Comparison of ENCODE assay signal across 8 mouse cellular contexts in genomic region chr15:80024331-80025313, GRCm38 (mm10). TPM values are rescaled to one million over a fixed set of nuclear protein-coding genes. Genes with fewer than 3 reads are reported as not detected.
DNase-seq lines count a peak whose midpoint lies in the region; ATAC-seq and TF ChIP-seq lines count a peak whose summit lies in the region.

No protein-coding gene starts in this region.

- no peak overlapping the region for H3K4me2 ChIP-seq in forebrain, postnatal 0 days (ENCODE audit: low read depth)
- H3K4me2 ChIP-seq in forebrain, embryonic 14.5 days (ENCODE audit: low read length) = no peak overlapping the region
- no peak overlapping the region for H3K4me2 ChIP-seq in neural tube, embryonic 12.5 days (replicated peaks)

- no peaks in the 10 kb centered on the region for H3K27me3 ChIP-seq in forebrain, postnatal 0 days (ENCODE audit: insufficient read depth, low read length)
- H3K27me3 ChIP-seq in forebrain, embryonic 14.5 days (replicated peaks; ENCODE audit: control insufficient read depth, insufficient read depth, low read length) = no peaks in the 10 kb centered on the region
- no peaks in the 10 kb centered on the region for H3K27me3 ChIP-seq in neural tube, embryonic 12.5 days (replicated peaks)

- no peaks in the 10 kb centered on the region for H3K36me3 ChIP-seq in forebrain, postnatal 0 days (ENCODE audit: insufficient read depth)
- H3K36me3 ChIP-seq in forebrain, embryonic 14.5 days (ENCODE audit: control insufficient read depth, insufficient read depth, low read length) = no peaks in the 10 kb centered on the region
- H3K36me3 ChIP-seq in neural tube, embryonic 12.5 days = no peaks in the 10 kb centered on the region

- H3K4me1 ChIP-seq in forebrain, postnatal 0 days (ENCODE audit: insufficient read depth) = peaks cover 3% of the 10 kb centered on the region; the same call in 1 of the 2 replicates
- H3K4me1 ChIP-seq in forebrain, embryonic 14.5 days (ENCODE audit: control insufficient read depth, insufficient read depth, low read length) = no peaks in the 10 kb centered on the region
- peaks cover 6% of the 10 kb centered on the region for H3K4me1 ChIP-seq in neural tube, embryonic 12.5 days

- no peak for TF ChIP-seq CTCF in forebrain, postnatal 0 days (IDR thresholded peaks at IDR 0.05; ENCODE audit: low read depth)

- H3K9me3 ChIP-seq in forebrain, postnatal 0 days (ENCODE audit: low read length) = no peaks in the 10 kb centered on the region
- H3K9me3 ChIP-seq in forebrain, embryonic 14.5 days (replicated peaks; ENCODE audit: control insufficient read depth, low read length) = no peaks in the 10 kb centered on the region
- H3K9me3 ChIP-seq in neural tube, embryonic 12.5 days = no peaks in the 10 kb centered on the region

- no peak overlapping the region for H3K9ac ChIP-seq in forebrain, postnatal 0 days
- H3K9ac ChIP-seq in forebrain, embryonic 14.5 days (ENCODE audit: low read length) = no peak overlapping the region
- H3K9ac ChIP-seq in neural tube, embryonic 12.5 days = 0 out of 2 replicates have a peak overlapping the region, but pooled peaks have one; percentile 5

- peak; percentile 27 for DNase-seq in forebrain, postnatal 0 days
- DNase-seq in forebrain, embryonic 14.5 days (ENCODE audit: low spot score) = no peak
- no peak for DNase-seq in neural tube, embryonic 10.5 days (ENCODE audit: extremely low spot score, low spot score)
- peak; percentile 62 for DNase-seq in heart, postnatal 4 days
- peak; percentile 65 for DNase-seq in right cerebral cortex, postnatal 25 days
- no peak for DNase-seq in layer of hippocampus, adult 18-20 months (ENCODE audit: low spot score in 2 of 2)

- 46% methylated on average over 11 of the region's 11 CpGs for WGBS in forebrain, postnatal 0 days
- WGBS in forebrain, embryonic 14.5 days = 41% methylated on average over 11 of the region's 11 CpGs
- 52% methylated on average over 11 of the region's 11 CpGs for WGBS in neural tube, embryonic 12.5 days

- peak; percentile 64 for ATAC-seq in forebrain, postnatal 0 days
- no peak for ATAC-seq in forebrain, embryonic 14.5 days
- no peak for ATAC-seq in neural tube, embryonic 12.5 days (ENCODE audit: low FRiP score, low read depth)
- no peak for ATAC-seq in monocyte, adult 5-6 weeks (replicated peaks; ENCODE audit: insufficient number of reproducible peaks, low FRiP score, low TSS enrichment, poor library complexity, severe bottlenecking)

- H3K4me3 ChIP-seq in forebrain, postnatal 0 days (ENCODE audit: low read depth, low read length) = no peak overlapping the region
- H3K4me3 ChIP-seq in forebrain, embryonic 14.5 days (ENCODE audit: low read depth, low read length) = no peak overlapping the region
- no peak overlapping the region for H3K4me3 ChIP-seq in neural tube, embryonic 12.5 days

- no peak overlapping the region for H3K27ac ChIP-seq in forebrain, postnatal 0 days (ENCODE audit: low read depth, low read length)
- H3K27ac ChIP-seq in forebrain, embryonic 14.5 days (ENCODE audit: low read depth, low read length) = no peak overlapping the region
- no peak overlapping the region for H3K27ac ChIP-seq in neural tube, embryonic 12.5 days

RNA-seq across cellular contexts. Expression of gene Pdgfb, which starts 9.8 kb away (rescaled TPM):
- 13.2 and 17.8 TPM in 2 replicates for total RNA-seq in forebrain, postnatal 0 days (2014; rRNA removed)
- 4.6 and 7.6 TPM in 2 replicates for polyA plus RNA-seq in forebrain, postnatal 0 days (2015; fragmentation: Nextera tagmentation; extraction: Ambion mirVana)
- polyA plus RNA-seq in forebrain, embryonic 14.5 days (2014; fragmentation: Nextera tagmentation; extraction: Ambion mirVana) = 2.7 and 3.4 TPM in 2 replicates
- 3.3 TPM in 2 replicates for polyA plus RNA-seq in neural tube, embryonic 12.5 days (2016; fragmentation: Nextera tagmentation; extraction: Ambion mirVana)
- 10 to 100 TPM; 46.4 to 50.7 TPM for total RNA-seq in heart, postnatal 4 days (2021)
- 10 to 100 TPM; 28.2 to 30.4 TPM for total RNA-seq in layer of hippocampus, adult 18-20 months (2021)
- 14.3 to 55.2 TPM (median 25.5 TPM) in 3 replicates for total RNA-seq in monocyte, adult 5-6 weeks (2017)

RNA-seq across cellular contexts. Expression of gene Cbx7, which starts 53.7 kb away (rescaled TPM):
- total RNA-seq in forebrain, postnatal 0 days (2014; rRNA removed) = 6.4 and 11.1 TPM in 2 replicates
- 2.4 and 3.1 TPM in 2 replicates for polyA plus RNA-seq in forebrain, postnatal 0 days (2015; fragmentation: Nextera tagmentation; extraction: Ambion mirVana)
- 1.6 and 2.1 TPM in 2 replicates for polyA plus RNA-seq in forebrain, embryonic 14.5 days (2014; fragmentation: Nextera tagmentation; extraction: Ambion mirVana)
- 2.6 and 2.7 TPM in 2 replicates for polyA plus RNA-seq in neural tube, embryonic 12.5 days (2016; fragmentation: Nextera tagmentation; extraction: Ambion mirVana)
- total RNA-seq in heart, postnatal 4 days (2021) = 1 to 10 TPM; 1.7 to 2.0 TPM
- 10 to 100 TPM; 62.3 to 62.7 TPM for total RNA-seq in layer of hippocampus, adult 18-20 months (2021)
- 17.8 to 33.8 TPM (median 17.9 TPM) in 3 replicates for total RNA-seq in monocyte, adult 5-6 weeks (2017)

Comparison
In these comparisons a context has a peak if more than half of its experiments do, and no peak if none do; other contexts are left out.
1. DNase-seq: peak in forebrain, postnatal 0 days (single experiment), heart, postnatal 4 days (single experiment) and right cerebral cortex, postnatal 25 days (single experiment); none in forebrain, embryonic 14.5 days (single experiment), neural tube, embryonic 10.5 days (single experiment) and layer of hippocampus, adult 18-20 months (0 of 2).